Mouse (Mus musculus): ENCODE results near the gene BC028528.
"Not testable (repeated sequence)": the region's sequence is repeated elsewhere in the genome, so short reads cannot be mapped to it uniquely, and the experiment has no call there.

BC028528 gene

DNA sequence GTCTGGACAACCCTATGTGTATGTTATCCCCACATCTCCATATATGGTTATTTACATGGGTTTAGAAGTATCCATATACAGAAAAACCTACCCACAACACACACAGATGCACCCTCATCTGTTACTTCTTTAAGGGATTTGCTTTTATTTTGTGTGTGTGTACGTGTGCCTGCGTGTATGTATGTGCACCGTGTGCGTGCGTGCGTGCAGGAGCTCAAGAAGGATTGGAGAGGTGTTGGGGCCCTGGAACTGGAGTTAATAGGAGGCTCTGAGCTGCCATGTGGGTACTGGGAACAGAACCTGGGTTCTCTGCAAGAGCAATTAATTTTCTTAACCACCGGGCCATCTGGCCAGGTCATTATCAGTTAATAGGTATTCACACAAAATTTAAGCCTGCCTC is 19.8 kb downstream of the BC028528 start:
- peak; percentile 56 for DNase-seq

DNA sequence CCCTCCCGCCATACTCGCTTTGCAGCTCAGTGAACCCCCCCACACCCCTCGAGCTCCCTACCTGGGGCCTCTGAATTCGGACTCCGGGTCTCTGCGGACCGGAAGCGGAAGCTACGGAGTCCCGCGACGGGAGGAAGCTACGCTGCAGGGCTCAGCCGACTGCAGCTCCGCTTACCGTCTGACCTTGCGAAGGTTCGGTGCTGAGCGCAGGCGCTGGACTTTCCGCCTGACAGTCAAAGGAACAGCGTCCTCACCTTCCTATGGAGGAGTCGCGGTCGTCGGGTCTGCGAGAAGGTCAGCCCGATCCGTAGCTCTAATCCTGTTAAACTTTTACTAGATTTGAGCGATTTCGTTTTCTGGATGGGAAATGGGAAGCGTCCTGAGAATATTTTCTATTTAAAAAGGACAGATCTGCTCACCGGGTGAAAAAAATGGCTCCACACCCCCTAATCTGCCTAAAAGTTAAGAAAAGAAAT is 20.4 kb downstream of the BC028528 start, which contains the start of gene Mrps21:
Mrps21 (minus strand) TSS at position 128 of the 476 bp plus-strand sequence.
- DNase-seq: peak; percentile 94

DNA sequence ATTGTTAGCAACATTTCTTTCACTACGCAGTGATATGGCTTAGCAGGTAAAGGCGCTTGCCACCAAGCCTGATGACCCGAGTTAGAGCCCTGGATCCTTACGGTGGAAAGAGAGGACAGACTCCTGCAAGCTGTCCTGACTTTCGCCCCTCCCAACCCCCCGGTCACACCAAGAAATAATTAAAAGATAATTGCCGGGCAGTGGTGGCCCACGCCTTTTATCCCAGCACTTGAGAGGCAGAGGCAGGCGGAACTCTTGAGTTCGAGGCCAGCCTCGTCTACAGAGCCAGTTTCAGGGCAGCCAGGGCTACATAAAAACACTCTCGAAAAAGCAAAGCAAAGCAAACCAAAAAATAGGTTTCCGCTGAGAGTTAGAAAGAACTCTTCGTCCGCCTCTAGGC is 20.8 kb downstream of the BC028528 start:
- DNase-seq: no peak

DNA sequence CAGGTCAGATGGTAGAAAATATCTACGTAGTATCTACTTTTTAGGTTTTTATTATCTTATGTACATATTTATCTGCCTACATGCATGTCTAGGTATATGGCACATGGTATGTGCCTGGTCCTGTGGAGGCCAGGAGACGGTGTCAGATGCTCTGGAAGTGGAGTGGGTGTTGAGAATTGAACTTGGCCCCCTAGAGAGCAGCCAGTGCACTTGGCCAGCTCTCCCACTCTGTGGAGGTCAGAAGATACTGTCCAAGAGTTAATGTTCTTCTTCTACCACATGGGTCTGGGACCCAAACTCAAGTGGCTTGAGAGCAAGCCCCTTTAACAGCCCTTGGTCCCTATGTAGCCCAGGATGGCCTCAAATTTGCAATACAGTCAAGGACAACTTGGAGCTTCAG is 24.4 kb downstream of the BC028528 start:
- peak; percentile 16 for DNase-seq

DNA sequence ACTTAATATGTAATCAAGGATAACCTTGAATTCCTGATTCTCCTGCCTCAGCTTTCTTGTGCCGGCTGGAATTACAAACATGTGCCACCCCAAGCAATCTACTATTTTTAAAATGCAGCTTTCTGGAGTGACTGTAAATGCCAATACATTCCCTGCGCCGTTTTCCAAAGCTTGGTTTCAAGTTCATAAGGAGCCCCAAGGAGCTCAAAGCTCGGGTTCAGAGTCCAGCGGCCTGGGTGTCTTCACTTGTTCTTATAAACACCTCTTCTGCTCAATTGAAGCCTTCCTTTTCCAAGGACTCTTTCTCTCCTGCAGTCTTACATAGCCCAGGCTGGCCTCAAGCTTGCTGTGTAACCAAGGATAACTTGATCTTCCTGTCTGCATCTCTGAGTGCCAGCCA is 25.7 kb downstream of the BC028528 start:
- peak; percentile 86 for DNase-seq

DNA sequence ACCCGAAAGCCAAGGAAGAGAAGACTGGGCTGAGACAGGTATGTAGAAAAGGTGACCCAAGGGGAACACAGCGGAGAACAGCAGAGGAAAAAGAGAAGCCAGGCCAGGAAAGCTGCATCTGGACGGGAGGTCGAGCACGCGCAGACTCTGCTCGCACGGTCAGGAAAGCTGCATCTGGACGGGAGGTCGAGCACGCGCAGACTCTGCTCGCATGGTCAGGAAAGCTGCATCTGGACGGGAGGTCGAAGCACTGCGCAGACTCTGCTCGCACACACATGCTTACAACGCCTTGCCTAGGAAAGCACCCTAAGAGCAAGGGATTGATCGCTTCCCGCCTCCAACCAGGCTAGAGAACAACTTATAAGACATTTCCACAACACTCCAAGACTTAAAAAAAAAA is 26.2 kb downstream of the BC028528 start:
- DNase-seq: no peak

DNA sequence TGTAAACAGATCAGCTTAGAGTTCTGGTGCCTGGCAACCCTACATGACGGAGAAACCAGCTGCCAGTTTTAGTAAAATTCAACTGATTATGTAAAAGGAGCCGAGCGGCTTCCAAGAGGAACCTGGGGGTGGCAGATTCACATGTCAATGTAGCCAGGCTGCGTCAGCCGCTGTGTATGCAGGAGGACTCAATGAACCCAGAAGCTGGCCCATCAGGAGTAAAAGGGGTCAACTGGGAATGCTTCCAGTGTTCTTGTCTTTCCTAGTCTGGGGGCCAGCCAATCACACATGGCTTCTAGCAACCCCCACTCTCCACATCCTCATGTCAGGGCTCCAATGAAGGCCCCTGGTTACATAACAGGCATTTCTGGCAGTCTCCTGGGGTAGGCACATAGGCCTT is 26.8 kb downstream of the BC028528 start:
- DNase-seq: peak; percentile 96

DNA sequence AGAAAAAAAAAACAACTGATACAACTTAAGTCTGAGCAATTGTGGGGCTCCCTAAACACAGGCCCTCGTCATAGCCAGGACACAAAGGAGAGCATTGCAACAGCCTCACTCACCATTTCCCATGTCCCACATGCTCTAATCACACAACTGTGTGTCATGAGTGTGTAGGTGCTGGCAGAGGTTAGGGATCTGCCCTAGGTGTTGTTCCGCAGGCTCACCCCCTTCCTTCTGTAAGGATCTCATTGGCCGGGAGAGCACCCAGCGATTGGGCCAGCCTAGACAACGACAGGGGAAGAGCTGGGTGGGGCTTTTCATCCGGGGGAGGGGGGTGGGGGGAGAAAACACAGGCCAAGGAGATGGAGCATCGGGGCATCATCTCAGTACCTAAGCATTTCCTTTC is 28.2 kb downstream of the BC028528 start:
- DNase-seq: no peak

DNA sequence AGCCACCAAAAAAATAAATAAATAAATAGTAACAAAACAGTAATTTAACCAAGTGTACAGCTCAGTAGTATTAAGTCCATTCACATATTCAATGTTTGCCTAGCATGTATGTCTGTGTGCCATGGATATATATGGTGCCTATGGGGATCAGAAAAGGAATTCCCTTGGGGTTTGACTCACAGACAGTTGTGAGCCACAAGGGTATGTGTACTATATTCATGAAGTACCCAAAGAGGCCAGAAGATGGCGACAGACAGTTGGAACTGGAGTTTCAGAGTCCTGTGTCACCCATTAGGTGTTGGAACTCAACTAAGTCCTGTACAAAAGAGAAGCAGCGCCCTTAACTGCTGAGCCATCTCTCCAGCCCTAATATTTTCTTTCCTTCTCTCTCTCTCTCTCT is 30.0 kb downstream of the BC028528 start:
- peak; percentile 97 for DNase-seq

DNA sequence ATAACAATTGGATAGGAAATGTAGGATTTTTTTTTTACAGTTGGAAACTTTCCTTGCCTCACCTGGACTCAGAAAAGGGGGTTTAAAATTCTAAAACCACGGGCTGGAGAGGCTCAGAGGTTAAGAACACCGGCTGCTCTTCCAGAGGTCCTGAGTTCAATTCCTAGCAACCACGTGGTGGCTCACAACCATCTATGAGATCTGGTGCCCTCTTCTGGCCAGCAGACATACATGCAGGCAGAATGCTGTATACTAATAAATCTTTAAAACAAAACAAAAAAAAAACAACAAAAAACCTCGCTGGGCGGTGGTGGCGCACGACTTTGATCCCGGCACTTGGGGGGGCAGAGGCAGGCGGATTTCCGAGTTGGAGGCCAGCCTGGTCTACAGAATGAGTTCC is 30.6 kb downstream of the BC028528 start:
- peak; percentile 30 for DNase-seq

DNA sequence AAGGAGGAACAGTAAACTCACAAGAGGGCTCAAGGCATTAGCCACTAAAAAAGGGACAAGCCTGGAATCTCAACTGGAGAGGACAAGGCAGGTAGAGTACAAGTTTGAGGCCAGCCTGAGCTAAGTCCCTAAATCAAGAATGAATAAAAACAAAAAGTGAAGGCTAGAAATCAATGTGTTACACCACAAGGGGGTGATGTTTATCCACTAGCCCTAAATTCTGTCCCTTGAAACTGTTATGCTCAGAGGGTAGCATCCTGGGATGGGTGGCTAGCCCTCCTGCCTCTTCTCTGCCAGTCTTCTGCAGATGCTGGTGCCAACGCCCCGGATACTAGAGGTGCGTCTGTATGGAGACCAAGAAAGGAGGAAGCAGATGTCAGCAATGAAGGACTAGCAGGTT is 31.5 kb downstream of the BC028528 start:
- DNase-seq: peak; percentile 33

DNA sequence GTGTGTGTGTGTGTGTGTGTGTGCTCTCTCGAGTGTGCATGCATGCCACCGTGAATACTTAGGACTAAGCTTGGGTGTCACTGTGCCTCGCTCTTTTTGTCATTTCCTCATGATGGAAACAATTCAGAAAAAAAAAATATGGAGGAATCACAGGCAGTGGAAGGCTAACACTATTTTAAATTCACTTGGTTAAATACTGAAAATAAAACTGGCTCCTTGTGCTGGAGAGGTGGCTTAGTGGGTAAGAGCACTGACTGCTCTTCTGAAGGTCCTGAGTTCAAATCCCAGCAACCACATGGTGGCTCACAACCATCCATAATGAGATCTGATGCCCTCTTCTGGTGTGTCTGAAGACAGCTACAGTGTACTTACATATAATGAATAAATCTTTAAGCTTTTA is 33.5 kb downstream of the BC028528 start:
- not testable (repeated sequence) for DNase-seq

DNA sequence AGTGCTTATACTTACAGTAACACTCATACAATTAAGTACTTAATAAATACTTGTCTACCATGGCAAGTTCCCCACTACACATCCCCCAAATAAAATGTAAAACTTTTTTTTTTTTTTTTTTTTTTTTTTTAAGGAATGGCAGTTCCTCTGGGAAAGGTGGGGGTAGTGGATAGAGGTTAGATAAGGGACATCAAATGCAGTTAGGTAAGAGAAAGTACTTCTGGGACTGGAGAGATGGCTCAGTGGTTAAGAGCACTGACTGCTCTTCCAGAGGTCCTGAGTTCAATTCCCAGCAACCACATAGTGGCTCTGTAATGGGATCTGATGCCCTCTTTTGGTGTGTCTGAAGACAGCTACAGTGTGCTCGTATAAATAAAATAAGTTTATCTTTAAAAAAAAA is 34.8 kb downstream of the BC028528 start:
- DNase-seq: not testable (repeated sequence)

DNA sequence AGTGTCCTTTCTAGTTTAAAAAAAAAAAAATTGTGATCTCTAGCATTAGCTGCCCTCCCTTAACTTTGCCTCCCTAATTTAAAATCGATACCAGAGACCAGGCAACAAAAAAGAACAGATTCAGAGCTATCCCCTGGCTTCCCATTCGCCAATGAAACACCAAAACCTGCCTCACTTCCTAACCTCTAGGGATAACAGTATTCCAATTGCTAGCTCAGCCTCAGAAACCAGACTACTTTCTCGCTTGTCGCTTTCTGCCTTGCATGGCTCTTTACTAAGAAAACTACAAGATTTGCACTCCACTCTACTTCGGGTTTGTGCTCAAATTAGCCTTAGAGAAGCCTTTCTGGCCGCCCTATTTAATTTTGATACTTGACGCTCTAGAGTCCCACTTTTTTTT is 35.7 kb downstream of the BC028528 start:
- no peak for DNase-seq

DNA sequence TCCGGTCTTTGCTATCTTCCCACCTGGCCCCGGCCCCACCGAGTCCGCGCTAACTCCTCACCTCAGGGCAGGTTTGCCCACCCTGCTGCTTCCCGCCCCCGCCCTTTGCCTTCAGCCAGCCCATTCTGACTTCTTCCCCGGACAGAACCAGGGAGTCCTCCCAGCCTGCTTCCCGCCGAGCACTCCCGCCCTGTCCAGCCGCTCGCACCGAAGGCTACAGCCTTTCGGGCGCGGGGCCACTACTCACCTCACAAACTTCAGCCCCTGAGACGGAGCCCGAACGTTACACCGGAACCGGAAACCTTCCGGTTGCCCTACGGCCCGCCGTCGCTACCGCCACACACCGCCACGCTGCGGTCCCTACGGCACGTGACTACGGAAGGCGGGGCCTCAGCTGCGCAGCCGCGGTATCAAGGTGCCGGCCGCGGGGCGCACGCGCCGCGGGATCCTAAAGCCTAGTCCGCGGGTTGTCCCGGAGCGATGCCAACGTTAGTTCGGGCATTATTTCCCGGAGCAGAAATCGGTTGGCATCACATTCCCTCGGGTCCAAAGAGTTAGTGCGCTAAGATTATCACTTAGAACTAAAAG is 36.2 kb downstream of the BC028528 start, which contains the start of gene Prpf3:
Prpf3 (minus strand) TSS at position 384 of the 588 bp plus-strand sequence.
- DNase-seq: peak; percentile 97

DNA sequence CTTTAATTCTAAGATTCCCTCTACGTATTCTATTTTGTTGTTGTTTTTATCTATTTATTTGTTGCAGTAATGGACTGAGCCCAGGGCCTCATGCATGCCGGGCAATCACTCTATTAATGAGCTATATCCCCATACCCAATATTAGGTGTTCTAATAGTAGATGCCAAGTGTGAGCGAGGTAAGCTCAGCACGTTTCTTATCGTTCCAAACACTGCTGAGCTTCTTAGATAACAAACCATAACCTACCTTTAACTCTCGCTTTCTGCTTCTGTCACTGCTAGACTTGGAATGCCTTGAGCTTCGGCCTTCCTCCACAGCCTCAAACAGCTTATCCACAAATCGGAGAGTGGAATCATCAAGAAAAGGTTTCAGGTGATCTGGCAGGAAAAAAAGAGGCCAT is 40.5 kb downstream of the BC028528 start:
- DNase-seq: no peak

DNA sequence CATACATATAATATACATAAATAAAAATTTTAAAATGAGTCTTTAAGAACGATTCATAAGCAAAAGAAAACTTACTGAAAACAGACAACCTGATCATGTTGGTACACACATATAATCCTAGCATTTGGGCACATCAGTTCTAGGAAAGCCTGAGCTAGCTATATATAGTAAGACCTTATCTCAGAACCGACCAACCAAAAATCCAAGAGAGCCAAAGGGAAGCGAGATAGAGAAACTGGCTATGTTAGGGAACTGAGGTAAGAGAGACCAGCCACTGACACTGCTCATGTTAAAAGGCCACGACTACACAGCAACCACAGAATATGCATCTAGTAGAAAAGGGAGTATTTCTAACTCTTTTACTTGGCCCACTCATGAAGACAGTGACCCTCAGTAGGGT is 41.2 kb downstream of the BC028528 start:
- DNase-seq: no peak

DNA sequence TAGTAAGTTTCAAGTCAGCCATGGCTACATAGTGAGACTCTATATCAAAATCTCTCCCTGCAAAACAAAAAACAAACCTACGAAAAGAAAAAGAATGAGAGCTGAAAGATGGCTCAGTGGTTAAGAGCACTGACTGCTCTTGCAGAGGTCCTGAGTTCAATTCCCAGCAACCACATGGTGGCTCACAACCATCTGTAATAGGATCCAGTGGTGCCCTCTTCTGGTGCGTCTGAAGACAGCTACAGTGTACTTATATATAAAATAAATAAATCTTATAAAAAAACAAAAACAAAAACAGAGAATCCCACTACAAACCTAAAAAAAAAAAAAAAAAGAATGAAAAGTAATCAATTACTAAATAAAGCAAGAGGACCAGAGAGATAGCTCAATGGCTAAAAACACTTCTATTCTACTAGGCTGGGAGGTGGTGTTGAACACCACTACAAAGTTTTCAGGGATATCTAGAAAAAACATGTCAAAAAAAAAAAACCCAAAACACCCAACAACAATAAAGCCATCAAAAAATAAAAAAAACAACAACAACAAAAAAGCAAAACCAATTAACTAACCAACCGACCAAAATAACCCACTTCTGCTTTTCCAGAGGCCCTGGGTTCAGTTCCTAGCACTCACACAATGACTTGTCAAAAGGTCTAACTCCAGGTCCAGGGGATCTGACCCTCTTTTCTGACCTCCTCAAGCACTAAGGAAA is 49.1 kb downstream of the BC028528 start:
- DNase-seq: no peak

DNA sequence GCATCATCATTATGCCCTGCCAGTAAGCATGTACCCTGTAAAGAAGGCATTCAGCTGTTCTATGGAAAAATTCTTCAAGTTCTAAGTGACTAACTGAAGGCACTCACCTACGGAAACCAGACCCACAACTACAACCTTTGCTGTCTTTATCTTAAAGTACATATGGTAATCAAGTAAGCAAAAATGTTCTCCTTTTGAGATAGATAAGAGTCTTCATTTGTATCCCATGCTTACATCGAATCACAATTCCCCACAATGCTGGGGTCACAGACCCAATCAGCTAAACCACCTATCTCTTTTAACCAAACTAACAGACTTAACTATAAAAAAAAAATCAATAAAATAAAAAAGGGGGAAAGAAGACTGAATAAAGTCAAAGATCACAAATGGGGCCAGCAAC is 52.6 kb downstream of the BC028528 start:
- DNase-seq: no peak

All from kidney, adult 9 months (tissue).